Mouse (Mus musculus) lung, embryonic 15.5 days (tissue): Measurements from ENCODE around the gene 1700025C18Rik. TPM values are rescaled to one million over a fixed set of nuclear protein-coding genes. Genes with fewer than 3 reads are reported as not detected.

Experiments
- ATAC-seq: fragments of 200-750 bp; cut with Nextera tagmentation; 2 replicates; pipeline ENCODE4 v1.8.0; 2017; ENCODE audit warnings: moderate number of reproducible peaks, borderline replicate concordance; ENCODE audit not compliant: low FRiP score, low TSS enrichment; ENCODE audit errors: extremely low read depth
- H3K27ac ChIP-seq: fragments of 300-500 bp; sonication (generic); 2 replicates; pipeline ENCODE4 v1.5.1; 2015; ENCODE audit warnings: moderate library complexity, mild to moderate bottlenecking, inconsistent platforms
- H3K27me3 ChIP-seq: fragments of 300-500 bp; sonication (generic); 2 replicates; pipeline ENCODE4 v1.6.1; 2015; ENCODE audit warnings: inconsistent platforms
- H3K36me3 ChIP-seq: fragments of 300-500 bp; sonication (generic); 2 replicates; pipeline ENCODE4 v1.6.1; 2015; ENCODE audit warnings: inconsistent platforms
- H3K4me1 ChIP-seq: fragments of 300-500 bp; sonication (generic); 2 replicates; pipeline ENCODE4 v1.6.1; 2015; ENCODE audit warnings: inconsistent platforms
- H3K4me2 ChIP-seq: fragments of 300-500 bp; sonication (generic); 2 replicates; pipeline ENCODE4 v1.6.1; 2015; ENCODE audit warnings: inconsistent platforms, mild to moderate bottlenecking, moderate library complexity
- H3K4me3 ChIP-seq: fragments of 300-500 bp; sonication (generic); 2 replicates; pipeline ENCODE4 v1.5.1; 2015; ENCODE audit warnings: mild to moderate bottlenecking, inconsistent platforms
- H3K9ac ChIP-seq: fragments of 300-500 bp; sonication (generic); 2 replicates; pipeline ENCODE4 v1.6.1; 2015; ENCODE audit warnings: inconsistent platforms
- H3K9me3 ChIP-seq: fragments of 300-500 bp; sonication (generic); 2 replicates; pipeline ENCODE4 v1.6.1; 2016; ENCODE audit warnings: inconsistent platforms
- whole genome bisulfite sequencing: fragments of 180-500 bp; shearing (Covaris S2); methylation state at CpG from one replicate; pipeline ENCODE4 v1.1.7; 2015; 5-methylcytosine and 5-hydroxymethylcytosine counted together
- polyA plus RNA-seq: library from polyadenylated mRNA; unstranded; fragments of >200 nt; fragmentation: Nextera tagmentation; extraction: Ambion mirVana; gene quantifications from 2 replicates; pipeline ENCODE4 v1.2.1, GENCODE M21; 2015

The 1700025C18Rik gene
- polyA plus RNA-seq, 1 experiment from 2014 or later, result not detected

GRCm38 (mm10) chr2:165054888-165055852 is 35.4 kb downstream of the 1700025C18Rik start, which contains the start of gene Cd40:
Cd40 (plus strand) TSS chr2:165055627.
- Histone ChIP-seq H3K9ac (peak within 1 kb of the TSS; percentile 34), H3K4me1 (peaks cover 34% of the 10 kb centered on the region), H3K36me3 (no peaks in the 10 kb centered on the region), H3K4me2 (peak within 1 kb of the TSS; percentile 63), H3K27ac (peak within 1 kb of the TSS; percentile 57), H3K27me3 (peaks cover 3% of the 10 kb centered on the region; the same call in 1 of the 2 replicates), H3K4me3 (peak within 1 kb of the TSS; percentile 46), H3K9me3 (no peaks in the 10 kb centered on the region)
- ATAC-seq, result peak; percentile 90
- WGBS, result 12% methylated on average over 25 of the region's 25 CpGs

- Histone ChIP-seq H3K4me2 (no peak overlapping the region), H3K36me3 (no peaks in the 10 kb centered on the region), H3K9me3 (no peaks in the 10 kb centered on the region), H3K9ac (no peak overlapping the region), H3K4me1 (peaks cover 17% of the 10 kb centered on the region), H3K27me3 (peaks cover 8% of the 10 kb centered on the region; the same call in 1 of the 2 replicates), H3K27ac (no peak overlapping the region), H3K4me3 (no peak overlapping the region)
- WGBS, result 23% methylated on average over 11 of the region's 11 CpGs
- no peak for ATAC-seq
Observed at GRCm38 (mm10) chr2:165051566-165051965, 39.0 kb downstream of the 1700025C18Rik start.

DNA sequence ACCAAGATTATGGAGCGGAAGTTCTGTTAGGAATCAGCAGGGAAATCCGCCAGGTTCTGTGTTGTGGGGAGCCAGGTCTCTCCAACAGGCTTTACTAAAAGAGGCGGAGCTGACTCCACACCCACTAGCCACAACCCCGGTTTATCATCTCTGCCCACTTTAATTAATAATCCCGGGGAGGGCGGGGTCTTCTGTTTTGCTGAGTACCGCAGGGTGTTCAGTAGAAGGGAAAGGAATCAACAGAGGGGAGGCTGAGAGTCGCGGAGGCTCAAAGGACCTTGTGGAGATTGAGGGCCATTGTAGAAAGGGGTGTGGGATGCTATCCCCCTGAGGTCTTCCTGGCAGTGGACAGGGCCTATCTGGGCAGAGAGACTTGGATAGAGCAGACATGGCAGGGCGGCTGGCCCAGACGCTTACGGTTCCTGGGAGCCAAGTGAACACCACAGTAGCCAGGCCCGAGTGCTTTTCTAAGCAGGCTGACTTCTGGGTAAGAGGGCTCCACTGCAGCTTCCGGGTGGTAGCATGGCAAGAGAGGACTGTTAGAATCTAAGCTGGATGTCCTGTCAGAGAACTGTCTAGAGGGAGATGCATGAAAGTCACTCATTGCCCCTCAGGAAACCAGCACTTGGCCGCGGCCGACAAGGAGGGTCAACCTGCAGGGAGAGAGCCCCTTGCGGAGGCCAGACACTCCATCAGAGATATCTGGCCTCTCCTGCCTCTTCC is 39.6 kb downstream of the 1700025C18Rik start:
- Histone ChIP-seq H3K9ac (no peak overlapping the region), H3K27me3 (peaks cover 6% of the 10 kb centered on the region; the same call in 1 of the 2 replicates), H3K4me2 (no peak overlapping the region), H3K4me1 (peaks cover 12% of the 10 kb centered on the region), H3K27ac (no peak overlapping the region), H3K4me3 (no peak overlapping the region), H3K36me3 (no peaks in the 10 kb centered on the region), H3K9me3 (no peaks in the 10 kb centered on the region)
- 69% methylated on average over 18 of the region's 18 CpGs for WGBS
- ATAC-seq, result no peak

GRCm38 (mm10) chr2:165049044-165049443 is 41.5 kb downstream of the 1700025C18Rik start:
- 60% methylated on average over 5 of the region's 5 CpGs for WGBS
- no peak for ATAC-seq

GRCm38 (mm10) chr2:165043729-165044128 is 46.8 kb downstream of the 1700025C18Rik start:
- Histone ChIP-seq H3K4me1 (no peaks in the 10 kb centered on the region), H3K36me3 (no peaks in the 10 kb centered on the region), H3K4me3 (no peak overlapping the region), H3K9ac (no peak overlapping the region), H3K27me3 (no peaks in the 10 kb centered on the region), H3K4me2 (no peak overlapping the region), H3K27ac (no peak overlapping the region), H3K9me3 (no peaks in the 10 kb centered on the region)
- ATAC-seq, result no peak
- WGBS, result 58% methylated on average over 2 of the region's 2 CpGs

More at GRCm38 (mm10) chr2:165049044-165049443, 41.5 kb downstream of the 1700025C18Rik start:
- Histone ChIP-seq H3K4me2 (no peak overlapping the region), H3K4me3 (no peak overlapping the region), H3K9me3 (no peaks in the 10 kb centered on the region), H3K9ac (no peak overlapping the region), H3K4me1 (no peaks in the 10 kb centered on the region), H3K36me3 (no peaks in the 10 kb centered on the region), H3K27me3 (peaks cover 5% of the 10 kb centered on the region; the same call in 1 of the 2 replicates), H3K27ac (no peak overlapping the region)

DNA sequence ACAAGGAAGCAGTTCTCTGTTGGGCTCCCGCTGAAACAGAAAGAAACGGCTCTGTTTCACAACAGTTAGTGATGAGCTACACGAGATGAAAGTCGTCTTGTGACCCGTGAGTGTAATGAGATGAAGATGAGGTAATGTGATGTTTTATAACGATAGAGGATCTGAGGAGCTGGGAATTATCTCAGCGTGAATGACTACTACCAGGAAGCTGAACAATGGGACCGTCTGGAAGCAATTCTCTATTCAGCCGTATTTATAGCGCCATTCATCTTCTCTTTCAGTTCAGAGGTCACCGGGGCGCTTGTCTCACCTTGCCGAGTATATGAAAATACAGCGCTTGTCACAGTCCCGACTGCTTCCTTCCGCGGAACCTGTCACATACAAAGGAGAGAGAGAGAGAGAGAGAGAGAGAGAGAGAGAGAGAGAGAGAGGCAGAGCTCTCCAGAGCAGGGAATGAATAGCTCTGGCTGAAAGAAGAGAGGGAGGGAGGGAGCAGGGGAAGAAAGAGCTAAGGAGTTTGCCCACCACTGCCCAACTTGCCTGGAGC is 47.4 kb downstream of the 1700025C18Rik start:
- Histone ChIP-seq H3K4me3 (no peak overlapping the region), H3K9me3 (no peaks in the 10 kb centered on the region), H3K4me1 (no peaks in the 10 kb centered on the region), H3K36me3 (no peaks in the 10 kb centered on the region), H3K9ac (no peak overlapping the region), H3K4me2 (no peak overlapping the region), H3K27me3 (no peaks in the 10 kb centered on the region), H3K27ac (no peak overlapping the region)
- no peak for ATAC-seq
- 18% methylated on average over 17 of the region's 17 CpGs for WGBS

DNA sequence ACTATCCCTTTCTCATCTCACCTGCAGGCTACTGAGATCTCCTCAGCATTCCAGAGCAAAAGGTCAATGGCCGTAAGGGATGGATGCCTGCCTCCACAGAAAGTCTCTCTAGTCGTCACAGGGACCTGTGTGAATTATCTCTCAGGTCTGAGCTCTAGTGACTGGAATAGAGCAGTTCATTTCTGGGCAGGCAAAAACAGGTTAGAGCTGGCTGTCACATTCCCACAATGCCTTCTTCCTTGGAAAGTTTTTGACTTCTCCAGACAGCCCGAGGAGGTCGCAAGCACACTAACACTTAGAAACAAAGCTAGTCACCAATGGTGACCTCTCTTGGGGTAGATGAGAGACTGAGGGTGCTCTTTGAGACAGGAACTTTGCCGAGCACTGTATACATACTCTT is 48.4 kb downstream of the 1700025C18Rik start:
- H3K27ac ChIP-seq, result no peak overlapping the region
- 65% methylated on average over 5 of the region's 5 CpGs for WGBS
- ATAC-seq, result no peak
- H3K27me3 ChIP-seq, result no peaks in the 10 kb centered on the region
- no peaks in the 10 kb centered on the region for H3K4me1 ChIP-seq
- no peak overlapping the region for H3K9ac ChIP-seq
- no peaks in the 10 kb centered on the region for H3K9me3 ChIP-seq
- H3K4me2 ChIP-seq, result no peak overlapping the region
- no peak overlapping the region for H3K4me3 ChIP-seq
- H3K36me3 ChIP-seq, result no peaks in the 10 kb centered on the region

GRCm38 (mm10) chr2:165037415-165037814 is 53.1 kb downstream of the 1700025C18Rik start:
- H3K4me1 ChIP-seq, result peaks cover 17% of the 10 kb centered on the region
- no peaks in the 10 kb centered on the region for H3K9me3 ChIP-seq
- H3K27me3 ChIP-seq, result no peaks in the 10 kb centered on the region
- ATAC-seq, result no peak
- WGBS, result 59% methylated on average over 4 of the region's 4 CpGs
- H3K4me3 ChIP-seq, result no peak overlapping the region
- H3K27ac ChIP-seq, result no peak overlapping the region
- H3K4me2 ChIP-seq, result no peak overlapping the region
- H3K9ac ChIP-seq, result no peak overlapping the region
- H3K36me3 ChIP-seq, result no peaks in the 10 kb centered on the region

GRCm38 (mm10) chr2:165035058-165035431 is 55.5 kb downstream of the 1700025C18Rik start:
- Histone ChIP-seq H3K9me3 (no peaks in the 10 kb centered on the region), H3K4me2 (peak overlapping the region; percentile 48), H3K9ac (no peak overlapping the region), H3K36me3 (no peaks in the 10 kb centered on the region), H3K4me3 (peak overlapping the region; percentile 91), H3K27me3 (no peaks in the 10 kb centered on the region), H3K27ac (no peak overlapping the region), H3K4me1 (peaks cover 22% of the 10 kb centered on the region)
- ATAC-seq, result no peak
- WGBS, result 45% methylated on average over 5 of the region's 5 CpGs

DNA sequence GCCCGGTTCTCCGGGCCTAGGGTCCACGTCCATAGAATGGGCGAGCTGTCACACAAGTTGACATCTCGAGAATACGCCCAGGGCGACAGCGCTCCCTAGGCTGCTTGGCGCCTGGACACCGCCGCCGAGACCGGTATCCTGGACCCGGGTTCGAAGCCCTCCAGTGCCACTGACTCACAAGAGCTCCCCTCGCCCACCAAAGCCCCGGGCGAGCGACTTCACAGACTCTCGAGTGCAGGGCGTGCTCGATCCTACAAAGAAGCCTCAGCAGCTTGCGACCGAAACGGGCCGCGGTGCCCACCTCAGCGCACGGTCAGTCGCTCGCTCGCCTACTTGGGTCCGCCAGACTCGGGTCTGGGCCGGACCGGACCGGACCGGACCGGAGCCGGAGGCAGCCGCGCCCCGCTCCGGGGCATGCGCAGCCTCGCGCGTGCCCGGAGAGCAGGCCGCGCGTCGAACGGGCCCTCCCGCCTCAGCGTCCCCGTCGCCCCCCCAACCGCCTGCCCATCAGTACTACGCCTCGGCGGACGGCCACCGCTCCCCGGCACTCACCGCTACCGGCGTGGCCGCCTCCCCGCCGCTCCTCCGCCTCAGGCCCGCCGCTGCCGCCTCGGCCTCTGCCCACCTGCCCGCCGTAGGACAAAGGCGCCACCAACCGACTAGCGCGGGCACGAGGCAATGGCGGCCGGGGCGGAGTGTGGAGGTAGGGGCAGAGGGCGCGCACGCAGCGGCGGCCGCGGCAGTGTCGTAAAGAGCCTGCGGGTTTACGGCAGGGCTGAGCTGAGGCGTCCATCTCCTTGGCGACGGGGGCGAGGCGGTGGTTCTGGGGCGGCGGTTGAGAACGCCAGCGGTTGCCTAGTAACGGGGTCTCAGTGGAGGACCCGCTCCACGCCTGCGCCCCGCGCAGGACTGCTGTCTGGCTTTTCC is 56.2 kb downstream of the 1700025C18Rik start, which contains the start of gene Ncoa5:
Ncoa5 (minus strand) TSS at position 737 of the 927 bp plus-strand sequence.
- ATAC-seq, result peak; percentile 94
- Histone ChIP-seq H3K27ac (peak within 1 kb of the TSS; percentile 80), H3K4me2 (peak within 1 kb of the TSS; percentile 74), H3K9me3 (no peaks in the 10 kb centered on the region), H3K36me3 (no peaks in the 10 kb centered on the region), H3K27me3 (no peaks in the 10 kb centered on the region), H3K4me1 (peaks cover 22% of the 10 kb centered on the region), H3K4me3 (peak within 1 kb of the TSS; percentile 91), H3K9ac (peak within 1 kb of the TSS; percentile 94)
- under 1% methylated on average over 108 of the region's 111 CpGs for WGBS

DNA sequence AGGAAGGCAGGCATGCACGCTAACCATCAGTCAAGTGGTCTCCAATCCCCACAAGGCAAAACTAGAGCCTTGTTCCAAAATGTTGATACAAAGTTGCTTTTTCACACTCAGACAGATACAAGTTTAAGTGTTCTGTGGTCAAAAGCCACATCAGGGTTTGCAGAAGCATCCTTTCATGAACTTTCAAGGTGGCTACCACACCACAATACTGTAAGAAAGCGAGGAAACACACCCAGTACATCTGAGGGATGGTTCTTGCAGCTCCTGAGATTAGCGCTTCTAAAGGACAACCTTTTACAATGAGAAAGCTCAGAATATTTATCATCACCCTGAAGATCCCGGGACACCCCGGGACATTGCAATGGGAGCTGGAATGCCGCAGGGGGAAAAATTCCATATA is 57.2 kb downstream of the 1700025C18Rik start:
- 24% methylated on average over 6 of the region's 6 CpGs for WGBS
- Histone ChIP-seq H3K4me2 (peak overlapping the region; percentile 74), H3K9me3 (no peaks in the 10 kb centered on the region), H3K27me3 (no peaks in the 10 kb centered on the region), H3K4me3 (peak overlapping the region; percentile 91), H3K4me1 (peaks cover 22% of the 10 kb centered on the region), H3K27ac (no peak overlapping the region), H3K9ac (peak overlapping the region; percentile 94), H3K36me3 (no peaks in the 10 kb centered on the region)
- no peak for ATAC-seq
